Mouse (Mus musculus) embryonic facial prominence, embryonic 14.5 days (tissue): ENCODE data around the gene Mtor. TPM values are rescaled to one million over a fixed set of nuclear protein-coding genes. Genes with fewer than 3 reads are reported as not detected.

Experiments
- ATAC-seq: fragments of 200-750 bp; cut with Nextera tagmentation; 2 replicates; pipeline ENCODE4 v1.8.0; 2017; ENCODE audit warnings: low read depth, moderate number of reproducible peaks, moderate TSS enrichment
- DNase-seq: peaks from one replicate; pipeline ENCODE4 v3.0.0-alpha.2; 2015; ENCODE audit warnings: low spot score
- H3K27ac ChIP-seq: fragments of 300-500 bp; sonication (generic); replicated peaks from 2 replicates; pipeline ENCODE4 v1.5.1; 2014; ENCODE audit warnings: low read depth, mild to moderate bottlenecking, low read length, moderate library complexity
- H3K27me3 ChIP-seq: fragments of 300-500 bp; sonication (generic); replicated peaks from 2 replicates; pipeline ENCODE4 v1.6.1; 2014; ENCODE audit warnings: low read length; ENCODE audit not compliant: control insufficient read depth, insufficient read depth
- H3K36me3 ChIP-seq: fragments of 300-500 bp; sonication (generic); 2 replicates; pipeline ENCODE4 v1.6.1; 2014; ENCODE audit warnings: low read length, mixed read lengths; ENCODE audit not compliant: control insufficient read depth, insufficient read depth
- H3K4me1 ChIP-seq: fragments of 300-500 bp; sonication (generic); 2 replicates; pipeline ENCODE4 v1.6.1; 2014; ENCODE audit warnings: antibody characterized with exemption, low read length; ENCODE audit not compliant: control insufficient read depth, insufficient read depth
- H3K4me2 ChIP-seq: fragments of 300-500 bp; sonication (generic); 2 replicates; pipeline ENCODE4 v1.6.1; 2014; ENCODE audit warnings: low read depth, mild to moderate bottlenecking, low read length, moderate library complexity, mixed read lengths
- H3K4me3 ChIP-seq: fragments of 300-500 bp; sonication (generic); 2 replicates; pipeline ENCODE4 v1.5.1; 2014; ENCODE audit warnings: low read depth, mild to moderate bottlenecking, low read length
- H3K9ac ChIP-seq: fragments of 300-500 bp; sonication (generic); 2 replicates; pipeline ENCODE4 v1.6.1; 2014; ENCODE audit warnings: low read depth, mild to moderate bottlenecking, low read length, moderate library complexity, mixed read lengths
- H3K9me3 ChIP-seq: fragments of 300-500 bp; sonication (generic); 2 replicates; pipeline ENCODE4 v1.6.1; 2016; ENCODE audit warnings: low read length; ENCODE audit not compliant: control insufficient read depth
- whole genome bisulfite sequencing: fragments of 180-500 bp; shearing (Covaris S2); extraction: QIAGEN DNeasy Blood & Tissue Kit; methylation state at CpG from one replicate; pipeline ENCODE4 v1.1.7; 2014; 5-methylcytosine and 5-hydroxymethylcytosine counted together
- polyA plus RNA-seq: library from polyadenylated mRNA; unstranded; fragments of >200 nt; fragmentation: Nextera tagmentation; extraction: Ambion mirVana; gene quantifications from 2 replicates; pipeline ENCODE4 v1.2.1, GENCODE M21; 2014

The Mtor gene
- polyA plus RNA-seq, 1 experiment from 2014 or later = 16.3 TPM

DNA sequence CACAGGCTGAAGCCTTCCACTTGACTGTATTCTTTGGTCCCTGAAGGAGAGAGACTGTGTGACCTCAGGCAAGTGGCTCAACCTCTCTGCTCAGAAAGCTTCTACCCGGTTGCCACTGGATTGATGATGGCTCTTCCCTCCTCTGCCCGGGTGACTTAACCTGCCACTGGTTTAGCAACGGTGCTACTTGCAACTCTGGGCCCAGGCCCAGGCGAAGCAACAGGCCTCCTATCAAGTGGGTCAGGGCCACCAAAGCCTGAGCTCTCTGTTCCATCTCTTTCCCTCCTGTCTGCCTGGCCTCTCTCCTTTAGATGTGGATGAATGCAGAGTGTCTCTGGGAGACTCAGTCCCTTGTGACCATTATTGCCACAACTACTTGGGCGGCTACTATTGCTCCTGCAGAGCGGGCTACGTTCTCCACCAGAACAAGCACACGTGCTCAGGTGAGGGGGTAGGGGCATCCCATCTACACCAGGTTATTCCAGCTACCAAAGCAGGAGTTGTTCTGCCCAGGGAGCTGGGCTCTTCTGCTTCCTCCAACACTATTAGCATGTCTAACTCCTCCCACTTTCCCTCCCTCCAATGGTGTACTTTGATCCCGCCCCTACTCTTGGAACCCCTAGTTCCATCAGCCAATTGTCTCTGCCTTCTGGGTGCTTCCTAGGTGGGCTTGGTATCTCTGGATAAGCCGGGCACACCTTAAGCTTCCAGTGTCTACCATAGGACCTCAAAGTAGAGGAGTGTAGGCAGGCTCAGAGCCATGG is 155.1 kb downstream of the Mtor start:
- Histone ChIP-seq H3K4me3 (no peak overlapping the region), H3K36me3 (peaks cover 10% of the 10 kb centered on the region), H3K4me2 (no peak overlapping the region), H3K4me1 (no peaks in the 10 kb centered on the region), H3K27ac (no peak overlapping the region), H3K9ac (no peak overlapping the region), H3K27me3 (no peaks in the 10 kb centered on the region), H3K9me3 (0 out of 2 replicates have a peak, but pooled peaks cover 1% of the 10 kb centered on the region)
- WGBS = 56% methylated on average over 10 of the region's 10 CpGs
- peak; percentile 26; the same call in 1 of the 2 replicates for ATAC-seq
- DNase-seq = peak; percentile 34

GRCm38 (mm10) chr4:148604141-148604540 is 155.7 kb downstream of the Mtor start:
- Histone ChIP-seq H3K9ac (no peak overlapping the region), H3K4me1 (no peaks in the 10 kb centered on the region), H3K4me3 (no peak overlapping the region), H3K9me3 (no peaks in the 10 kb centered on the region), H3K27me3 (no peaks in the 10 kb centered on the region), H3K4me2 (no peak overlapping the region), H3K36me3 (peaks cover 4% of the 10 kb centered on the region), H3K27ac (no peak overlapping the region)
- peak; percentile 66; the same call in 1 of the 2 replicates for ATAC-seq
- peak; percentile 41 for DNase-seq
- 61% methylated on average over 7 of the region's 7 CpGs for WGBS

DNA sequence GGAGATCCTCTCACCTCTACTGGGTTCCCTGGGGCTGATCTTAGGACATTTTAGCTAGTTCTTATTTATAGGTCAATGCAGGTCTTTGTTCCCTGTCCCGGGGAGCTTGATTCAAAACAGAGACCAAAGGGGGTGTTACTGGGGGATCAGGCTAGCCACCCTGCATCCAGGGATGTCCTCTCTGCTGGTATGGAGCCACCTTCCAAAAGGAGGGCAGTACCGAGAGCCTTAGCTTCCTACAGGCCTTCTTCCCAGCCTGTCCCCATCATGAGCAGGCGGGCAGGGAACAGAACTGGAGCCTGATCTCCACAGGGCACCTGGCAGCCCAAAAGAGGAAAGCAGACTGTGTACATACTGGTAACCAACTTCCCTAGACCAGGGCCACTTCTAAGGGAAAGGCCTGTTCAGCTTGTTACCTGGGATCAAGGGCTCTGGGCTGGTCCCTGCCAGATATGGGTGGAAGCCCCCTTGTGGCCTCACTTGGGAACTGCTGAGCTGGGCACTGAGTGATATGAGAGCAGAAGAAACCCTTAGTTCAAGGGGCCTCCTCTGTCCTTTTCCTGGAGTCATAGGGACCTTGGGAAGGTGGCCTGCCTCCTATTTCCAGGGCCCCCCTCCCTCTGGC is 156.2 kb downstream of the Mtor start:
- Histone ChIP-seq H3K4me1 (no peaks in the 10 kb centered on the region), H3K27ac (no peak overlapping the region), H3K9me3 (no peaks in the 10 kb centered on the region), H3K9ac (no peak overlapping the region), H3K4me3 (no peak overlapping the region), H3K36me3 (no peaks in the 10 kb centered on the region), H3K4me2 (no peak overlapping the region), H3K27me3 (no peaks in the 10 kb centered on the region)
- ATAC-seq = no peak
- peak; percentile 53 for DNase-seq
- WGBS = 84% methylated on average over 3 of the region's 3 CpGs

Other genes starting within 250 kb of the Mtor start
- 0.15 and 0.56 TPM in 2 replicates for gene Disp3, start 160.6 kb upstream of the Mtor start, polyA plus RNA-seq
- 13.3 and 16.7 TPM in 2 replicates for gene Ubiad1, start 3.8 kb upstream of the Mtor start, polyA plus RNA-seq
- 3.8 and 4.8 TPM in 2 replicates for gene Angptl7, start 51.8 kb downstream of the Mtor start, polyA plus RNA-seq
- gene Exosc10, start 109.8 kb downstream of the Mtor start, polyA plus RNA-seq = 80.9 and 90.7 TPM in 2 replicates
- gene Srm, start 142.9 kb downstream of the Mtor start, polyA plus RNA-seq = 273 and 291 TPM in 2 replicates
- gene Masp2, start 153.9 kb downstream of the Mtor start, polyA plus RNA-seq = 0.25 and 0.29 TPM in 2 replicates
- 151 and 156 TPM in 2 replicates for gene Tardbp, start 178.4 kb downstream of the Mtor start, polyA plus RNA-seq
- gene Gm572, start 194.7 kb downstream of the Mtor start, polyA plus RNA-seq = 0.17 TPM in 1 of 2 replicates, not detected in the other